Mouse (Mus musculus) kidney, postnatal 14 days (tissue): ENCODE data around the gene Ildr2.

Source experiments
- DNase-seq: peaks from one replicate; pipeline ENCODE4 v3.0.0; 2022; ENCODE audit warnings: mixed read lengths

The Ildr2 gene

GRCm38 (mm10) chr1:166286231-166286630 is 32.3 kb downstream of the Ildr2 start:
- no peak for DNase-seq

- no peak for DNase-seq
Measured at GRCm38 (mm10) chr1:166290562-166290961, 36.6 kb downstream of the Ildr2 start.

GRCm38 (mm10) chr1:166293086-166293485 is 39.1 kb downstream of the Ildr2 start:
- DNase-seq, result no peak

GRCm38 (mm10) chr1:166295548-166295947 is 41.6 kb downstream of the Ildr2 start:
- DNase-seq, result no peak

GRCm38 (mm10) chr1:166296371-166296770 is 42.4 kb downstream of the Ildr2 start:
- peak; percentile 40 for DNase-seq

- DNase-seq, result no peak
Measured at GRCm38 (mm10) chr1:166296971-166297370, 43.0 kb downstream of the Ildr2 start.

- DNase-seq, result no peak
Measured at GRCm38 (mm10) chr1:166297499-166298111, 43.7 kb downstream of the Ildr2 start.

GRCm38 (mm10) chr1:166298884-166299283 is 44.9 kb downstream of the Ildr2 start:
- DNase-seq, result no peak

GRCm38 (mm10) chr1:166299821-166300220 is 45.9 kb downstream of the Ildr2 start:
- no peak for DNase-seq

GRCm38 (mm10) chr1:166300526-166300925 is 46.6 kb downstream of the Ildr2 start:
- DNase-seq, result no peak

- DNase-seq, result no peak
Measured at GRCm38 (mm10) chr1:166304352-166305240, 50.7 kb downstream of the Ildr2 start.

- DNase-seq, result no peak
Measured at GRCm38 (mm10) chr1:166308471-166308850, 54.5 kb downstream of the Ildr2 start.

- peak; percentile 25 for DNase-seq
Measured at GRCm38 (mm10) chr1:166308851-166309715, 55.1 kb downstream of the Ildr2 start.

GRCm38 (mm10) chr1:166311151-166311550 is 57.2 kb downstream of the Ildr2 start:
- no peak for DNase-seq

- no peak for DNase-seq
Measured at GRCm38 (mm10) chr1:166313637-166314036, 59.7 kb downstream of the Ildr2 start.

- no peak for DNase-seq
Measured at GRCm38 (mm10) chr1:166315706-166316105, 61.8 kb downstream of the Ildr2 start.

GRCm38 (mm10) chr1:166319132-166319698 is 65.3 kb downstream of the Ildr2 start:
- peak; percentile 75 for DNase-seq

GRCm38 (mm10) chr1:166326421-166326820 is 72.5 kb downstream of the Ildr2 start:
- DNase-seq, result no peak

- DNase-seq, result no peak
Measured at GRCm38 (mm10) chr1:166330752-166331151, 76.8 kb downstream of the Ildr2 start.

- DNase-seq, result no peak
Measured at GRCm38 (mm10) chr1:166339110-166339509, 85.2 kb downstream of the Ildr2 start.

- DNase-seq, result no peak
Measured at GRCm38 (mm10) chr1:166342060-166342459, 88.1 kb downstream of the Ildr2 start.

- DNase-seq, result no peak
Measured at GRCm38 (mm10) chr1:166342539-166342938, 88.6 kb downstream of the Ildr2 start.

GRCm38 (mm10) chr1:166343586-166343985 is 89.6 kb downstream of the Ildr2 start:
- DNase-seq, result no peak
